Mouse (Mus musculus) bone marrow, adult 2 months (tissue): ENCODE measurements at regions not wholly inside any gene's neighbourhood (a gene's known extent, or its start where the extent isn't known, plus 50 kb on each side); places are given as distances from the start of the nearest gene placed in this dataset.

Experiments
- H3K27ac ChIP-seq: fragments of 200-500 bp; 2 replicates; pipeline ENCODE4 v1.5.1; 2012; ENCODE audit warnings: low read depth, mild to moderate bottlenecking, control low read depth, inconsistent platforms, low read length; ENCODE audit not compliant: control insufficient read depth, poor library complexity, insufficient read depth
- H3K4me1 ChIP-seq: fragments of 200-500 bp; 2 replicates; pipeline ENCODE4 v1.6.1; 2011; ENCODE audit warnings: low read length; ENCODE audit not compliant: control insufficient read depth, insufficient read depth
- H3K4me3 ChIP-seq: fragments of 200-500 bp; replicated peaks from 2 replicates; pipeline ENCODE3; 2011; ENCODE audit warnings: mild to moderate bottlenecking, low read depth, low read length, control low read depth; ENCODE audit not compliant: control insufficient read depth
- CTCF ChIP-seq: fragments of 200-500 bp; IDR thresholded peaks from 2 replicates; pipeline ENCODE4 v1.5.1; 2011; ENCODE audit warnings: low read length, control low read depth; ENCODE audit not compliant: control insufficient read depth, insufficient read depth
- POLR2A ChIP-seq: fragments of 200-500 bp; IDR thresholded peaks from 2 replicates; pipeline ENCODE4 v1.6.1; 2011; ENCODE audit warnings: low read depth, mild to moderate bottlenecking, control low read depth, low read length, borderline replicate concordance; ENCODE audit not compliant: control insufficient read depth
- WGBS: fragments of 180-500 bp; shearing (Covaris S2); methylation state at CpG from one replicate; pipeline ENCODE4 v1.1.7; 2018; 5-methylcytosine and 5-hydroxymethylcytosine counted together

- no peak overlapping the region for H3K27ac ChIP-seq
- H3K4me1 ChIP-seq: no peaks in the 10 kb centered on the region
- WGBS: 76% methylated on average over 5 of the region's 5 CpGs
- TF ChIP-seq CTCF: no peak
- TF ChIP-seq POLR2A: no peak
- H3K4me3 ChIP-seq: no peak overlapping the region
Observed at GRCm38 (mm10) chr13:111170269-111171165, 84.3 kb upstream of the Actbl2 start.

GRCm38 (mm10) chr13:111179186-111179585, 75.6 kb upstream of the Actbl2 start:
- no peak overlapping the region for H3K4me3 ChIP-seq
- H3K27ac ChIP-seq: no peak overlapping the region
- H3K4me1 ChIP-seq: no peaks in the 10 kb centered on the region
- WGBS: 73% methylated on average over 6 of the region's 6 CpGs
- TF ChIP-seq POLR2A (no peak), CTCF (no peak)

GRCm38 (mm10) chr13:111183293-111183692, 71.5 kb upstream of the Actbl2 start:
- Histone ChIP-seq H3K4me1 (no peaks in the 10 kb centered on the region), H3K4me3 (no peak overlapping the region), H3K27ac (no peak overlapping the region)
- TF ChIP-seq POLR2A (no peak), CTCF (no peak)
- 84% methylated on average over 2 of the region's 2 CpGs for WGBS

GRCm38 (mm10) chr13:111185799-111186198, 69.0 kb upstream of the Actbl2 start:
- no peak overlapping the region for H3K27ac ChIP-seq
- WGBS: 61% methylated on average over 4 of the region's 4 CpGs
- no peak for TF ChIP-seq POLR2A
- TF ChIP-seq CTCF: no peak

DNA sequence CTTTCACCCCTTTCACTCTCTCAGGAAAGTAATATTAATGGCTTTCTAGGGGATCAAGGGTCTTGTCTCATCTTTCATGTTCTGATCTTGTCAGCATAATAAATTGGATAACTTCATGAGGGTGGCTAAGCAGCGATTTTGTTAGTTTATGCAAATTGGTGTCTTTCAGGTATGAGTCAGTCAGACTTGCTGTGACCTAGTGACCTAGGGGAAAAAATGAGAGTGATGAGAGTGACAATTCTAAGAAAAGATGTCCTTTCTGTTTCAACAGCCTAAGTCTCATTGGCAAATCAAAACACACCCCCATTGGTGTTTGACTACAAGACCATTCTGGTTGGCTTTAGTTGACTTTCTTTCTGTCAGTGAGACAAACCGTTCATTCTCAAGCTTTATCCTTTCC, 68.0 kb upstream of the Actbl2 start:
- Histone ChIP-seq H3K4me1 (no peaks in the 10 kb centered on the region), H3K4me3 (no peak overlapping the region), H3K27ac (no peak overlapping the region)
- TF ChIP-seq CTCF: no peak
- TF ChIP-seq POLR2A: no peak
- 81% methylated on average over 2 of the region's 2 CpGs for WGBS

More at GRCm38 (mm10) chr13:111185799-111186198, 69.0 kb upstream of the Actbl2 start:
- Histone ChIP-seq H3K4me3 (no peak overlapping the region), H3K4me1 (no peaks in the 10 kb centered on the region)

- no peaks in the 10 kb centered on the region for H3K4me1 ChIP-seq
- 63% methylated on average over 2 of the region's 2 CpGs for WGBS
- H3K27ac ChIP-seq: no peak overlapping the region
- H3K4me3 ChIP-seq: no peak overlapping the region
- TF ChIP-seq CTCF (no peak), POLR2A (no peak)
Observed at GRCm38 (mm10) chr13:111193919-111194318, 60.9 kb upstream of the Actbl2 start.

DNA sequence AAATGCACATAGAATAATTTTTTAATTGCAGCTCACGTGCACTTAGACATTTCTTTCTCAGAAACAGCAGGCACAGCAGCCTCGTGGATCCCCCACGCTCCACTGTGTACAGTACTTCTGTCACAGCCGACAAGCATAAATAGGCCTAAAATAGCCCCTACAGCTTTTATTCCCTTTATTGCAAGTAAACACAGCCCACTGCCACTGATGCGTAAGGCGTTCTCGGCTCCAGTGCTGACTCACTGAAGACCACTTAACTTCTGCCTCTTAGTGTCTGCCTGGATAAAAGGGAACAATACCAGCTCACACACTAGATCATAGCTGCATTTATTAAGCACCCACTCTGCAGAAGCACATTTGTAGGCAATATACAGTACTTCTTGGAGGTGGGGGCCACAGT, 60.5 kb upstream of the Actbl2 start:
- no peaks in the 10 kb centered on the region for H3K4me1 ChIP-seq
- no peak for TF ChIP-seq POLR2A
- no peak for TF ChIP-seq CTCF
- no peak overlapping the region for H3K4me3 ChIP-seq
- WGBS: 72% methylated on average over 7 of the region's 7 CpGs
- no peak overlapping the region for H3K27ac ChIP-seq

DNA sequence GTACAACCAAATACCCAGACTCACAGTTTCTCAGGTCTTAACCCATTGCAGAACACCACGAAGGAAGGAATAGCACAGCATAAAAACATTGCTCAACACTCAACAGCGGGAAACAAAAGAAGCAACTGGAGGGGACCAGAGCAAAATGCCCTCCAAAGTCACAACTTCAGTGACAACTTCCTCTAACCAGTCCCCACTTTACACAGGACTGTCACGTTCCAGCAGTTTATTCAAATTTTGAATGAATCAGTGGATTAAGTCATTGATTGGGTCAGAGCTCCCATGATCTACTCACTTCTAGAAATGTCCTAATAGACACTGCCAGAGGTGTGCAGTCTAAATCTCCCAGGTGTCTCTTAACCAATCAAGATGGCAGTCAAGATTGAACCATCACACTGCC, 53.3 kb upstream of the Actbl2 start:
- no peak overlapping the region for H3K4me3 ChIP-seq
- H3K4me1 ChIP-seq: no peaks in the 10 kb centered on the region
- whole genome bisulfite sequencing: 33% methylated on average over 3 of the region's 3 CpGs
- TF ChIP-seq POLR2A: no peak
- TF ChIP-seq CTCF: no peak
- no peak overlapping the region for H3K27ac ChIP-seq
